Mouse (Mus musculus): Measurements from ENCODE around the gene Styx. TPM values are rescaled to one million over a fixed set of nuclear protein-coding genes. Genes with fewer than 3 reads are reported as not detected.

Gene Styx
- polyA plus RNA-seq, 1 experiment from 2014 or later: 61.4 TPM

GRCm38 (mm10) chr14:45317921-45318411 is 32.9 kb upstream of the Styx start:
- peak overlapping the region; percentile 93 for H3K27ac ChIP-seq (ENCODE audit: low read depth)
- no peaks in the 10 kb centered on the region for H3K36me3 ChIP-seq (ENCODE audit: control insufficient read depth, insufficient read depth, low read length)
- peak overlapping the region; percentile 82 for H3K4me2 ChIP-seq (ENCODE audit: low read length)
- ATAC-seq (replicated peaks; ENCODE audit: low FRiP score, low TSS enrichment, low read depth) (peak; percentile 6), DNase-seq (ENCODE audit: low spot score) (peak; percentile 81)
- peak overlapping the region; percentile 93 for H3K4me3 ChIP-seq (ENCODE audit: low read depth, low read length)
- WGBS: under 1% methylated on average over 38 of the region's 38 CpGs
- H3K4me1 ChIP-seq (replicated peaks; ENCODE audit: control insufficient read depth, insufficient read depth, low read length): peaks cover 9% of the 10 kb centered on the region
- peak overlapping the region; percentile 81 for H3K9ac ChIP-seq (ENCODE audit: low read length)
- no peaks in the 10 kb centered on the region for H3K9me3 ChIP-seq (ENCODE audit: control insufficient read depth, low read length)
- no peaks in the 10 kb centered on the region for H3K27me3 ChIP-seq (replicated peaks; ENCODE audit: control insufficient read depth, insufficient read depth, low read length)

GRCm38 (mm10) chr14:45318426-45319236 is 32.3 kb upstream of the Styx start, which contains the start of gene Ero1l:
Ero1l (minus strand) TSS chr14:45318771.
- Histone ChIP-seq H3K36me3 (ENCODE audit: control insufficient read depth, insufficient read depth, low read length) (no peaks in the 10 kb centered on the region), H3K9ac (ENCODE audit: low read length) (peak within 1 kb of the TSS; percentile 81), H3K27me3 (replicated peaks; ENCODE audit: control insufficient read depth, insufficient read depth, low read length) (no peaks in the 10 kb centered on the region), H3K4me2 (ENCODE audit: low read length) (peak within 1 kb of the TSS; percentile 82), H3K9me3 (ENCODE audit: control insufficient read depth, low read length) (no peaks in the 10 kb centered on the region), H3K4me3 (ENCODE audit: low read depth, low read length) (peak within 1 kb of the TSS; percentile 93), H3K27ac (ENCODE audit: low read depth) (peak within 1 kb of the TSS; percentile 93), H3K4me1 (replicated peaks; ENCODE audit: control insufficient read depth, insufficient read depth, low read length) (peaks cover 9% of the 10 kb centered on the region)
- DNase-seq (ENCODE audit: low spot score) (peak; percentile 93), ATAC-seq (replicated peaks; ENCODE audit: low FRiP score, low TSS enrichment, low read depth) (peak; percentile 95)
- 2% methylated on average over 69 of the region's 74 CpGs for WGBS

- Histone ChIP-seq H3K27me3 (replicated peaks; ENCODE audit: control insufficient read depth, insufficient read depth, low read length) (no peaks in the 10 kb centered on the region), H3K36me3 (ENCODE audit: control insufficient read depth, insufficient read depth, low read length) (no peaks in the 10 kb centered on the region), H3K9ac (ENCODE audit: low read length) (no peak overlapping the region), H3K4me1 (replicated peaks; ENCODE audit: control insufficient read depth, insufficient read depth, low read length) (peaks cover 9% of the 10 kb centered on the region), H3K4me2 (ENCODE audit: low read length) (peak overlapping the region; percentile 65), H3K4me3 (ENCODE audit: low read depth, low read length) (peak overlapping the region; percentile 93; the same call in 1 of the 2 replicates), H3K9me3 (ENCODE audit: control insufficient read depth, low read length) (no peaks in the 10 kb centered on the region), H3K27ac (ENCODE audit: low read depth) (peak overlapping the region; percentile 93; the same call in 1 of the 2 replicates)
- WGBS: 59% methylated on average over 3 of the region's 3 CpGs
- DNase-seq (ENCODE audit: low spot score) (no peak), ATAC-seq (replicated peaks; ENCODE audit: low FRiP score, low TSS enrichment, low read depth) (no peak)
Observed at GRCm38 (mm10) chr14:45319237-45319610, 31.7 kb upstream of the Styx start.

GRCm38 (mm10) chr14:45320111-45320510 is 30.8 kb upstream of the Styx start:
- no peak for ATAC-seq (replicated peaks; ENCODE audit: low FRiP score, low TSS enrichment, low read depth)
- Histone ChIP-seq H3K36me3 (ENCODE audit: control insufficient read depth, insufficient read depth, low read length) (no peaks in the 10 kb centered on the region), H3K27ac (ENCODE audit: low read depth) (no peak overlapping the region), H3K9me3 (ENCODE audit: control insufficient read depth, low read length) (no peaks in the 10 kb centered on the region), H3K4me2 (ENCODE audit: low read length) (no peak overlapping the region), H3K9ac (ENCODE audit: low read length) (no peak overlapping the region), H3K27me3 (replicated peaks; ENCODE audit: control insufficient read depth, insufficient read depth, low read length) (no peaks in the 10 kb centered on the region), H3K4me1 (replicated peaks; ENCODE audit: control insufficient read depth, insufficient read depth, low read length) (peaks cover 9% of the 10 kb centered on the region), H3K4me3 (ENCODE audit: low read depth, low read length) (no peak overlapping the region)
- WGBS: 80% methylated on average over 4 of the region's 4 CpGs
- no peak for DNase-seq (ENCODE audit: low spot score)

GRCm38 (mm10) chr14:45321067-45321466 is 29.8 kb upstream of the Styx start:
- H3K36me3 ChIP-seq (ENCODE audit: control insufficient read depth, insufficient read depth, low read length): no peaks in the 10 kb centered on the region
- no peak for DNase-seq (ENCODE audit: low spot score)
- no peak for ATAC-seq (replicated peaks; ENCODE audit: low FRiP score, low TSS enrichment, low read depth)
- no peaks in the 10 kb centered on the region for H3K27me3 ChIP-seq (replicated peaks; ENCODE audit: control insufficient read depth, insufficient read depth, low read length)
- H3K4me3 ChIP-seq (ENCODE audit: low read depth, low read length): no peak overlapping the region
- H3K4me2 ChIP-seq (ENCODE audit: low read length): no peak overlapping the region
- peaks cover 9% of the 10 kb centered on the region; the same call in 1 of the 2 replicates for H3K4me1 ChIP-seq (replicated peaks; ENCODE audit: control insufficient read depth, insufficient read depth, low read length)
- 83% methylated on average over 3 of the region's 3 CpGs for WGBS
- no peak overlapping the region for H3K27ac ChIP-seq (ENCODE audit: low read depth)
- no peak overlapping the region for H3K9ac ChIP-seq (ENCODE audit: low read length)
- H3K9me3 ChIP-seq (ENCODE audit: control insufficient read depth, low read length): no peaks in the 10 kb centered on the region

GRCm38 (mm10) chr14:45321622-45322021 is 29.3 kb upstream of the Styx start:
- Histone ChIP-seq H3K4me1 (replicated peaks; ENCODE audit: control insufficient read depth, insufficient read depth, low read length) (peaks cover 6% of the 10 kb centered on the region; the same call in 1 of the 2 replicates), H3K27ac (ENCODE audit: low read depth) (no peak overlapping the region), H3K36me3 (ENCODE audit: control insufficient read depth, insufficient read depth, low read length) (no peaks in the 10 kb centered on the region), H3K4me2 (ENCODE audit: low read length) (no peak overlapping the region), H3K4me3 (ENCODE audit: low read depth, low read length) (no peak overlapping the region), H3K9ac (ENCODE audit: low read length) (no peak overlapping the region), H3K27me3 (replicated peaks; ENCODE audit: control insufficient read depth, insufficient read depth, low read length) (no peaks in the 10 kb centered on the region), H3K9me3 (ENCODE audit: control insufficient read depth, low read length) (no peaks in the 10 kb centered on the region)
- DNase-seq (ENCODE audit: low spot score) (no peak), ATAC-seq (replicated peaks; ENCODE audit: low FRiP score, low TSS enrichment, low read depth) (no peak)
- WGBS: 68% methylated on average over 5 of the region's 5 CpGs

- 90% methylated on average over 2 of the region's 2 CpGs for WGBS
- H3K27ac ChIP-seq (ENCODE audit: low read depth): no peak overlapping the region
- DNase-seq (ENCODE audit: low spot score) (no peak), ATAC-seq (replicated peaks; ENCODE audit: low FRiP score, low TSS enrichment, low read depth) (no peak)
- no peak overlapping the region for H3K4me3 ChIP-seq (ENCODE audit: low read depth, low read length)
- H3K9ac ChIP-seq (ENCODE audit: low read length): no peak overlapping the region
- no peaks in the 10 kb centered on the region for H3K36me3 ChIP-seq (ENCODE audit: control insufficient read depth, insufficient read depth, low read length)
- no peaks in the 10 kb centered on the region for H3K27me3 ChIP-seq (replicated peaks; ENCODE audit: control insufficient read depth, insufficient read depth, low read length)
- no peaks in the 10 kb centered on the region for H3K9me3 ChIP-seq (ENCODE audit: control insufficient read depth, low read length)
- H3K4me1 ChIP-seq (replicated peaks; ENCODE audit: control insufficient read depth, insufficient read depth, low read length): peaks cover under 1% of the 10 kb centered on the region; the same call in 1 of the 2 replicates
- H3K4me2 ChIP-seq (ENCODE audit: low read length): no peak overlapping the region
Observed at GRCm38 (mm10) chr14:45322450-45322849, 28.4 kb upstream of the Styx start.

- H3K4me1 ChIP-seq (replicated peaks; ENCODE audit: control insufficient read depth, insufficient read depth, low read length): no peaks in the 10 kb centered on the region
- H3K36me3 ChIP-seq (ENCODE audit: control insufficient read depth, insufficient read depth, low read length): no peaks in the 10 kb centered on the region
- H3K4me3 ChIP-seq (ENCODE audit: low read depth, low read length): no peak overlapping the region
- ATAC-seq (replicated peaks; ENCODE audit: low FRiP score, low TSS enrichment, low read depth): no peak
- no peak overlapping the region for H3K27ac ChIP-seq (ENCODE audit: low read depth)
- DNase-seq (ENCODE audit: low spot score): no peak
- 83% methylated on average over 3 of the region's 3 CpGs for WGBS
- H3K4me2 ChIP-seq (ENCODE audit: low read length): no peak overlapping the region
- no peaks in the 10 kb centered on the region for H3K27me3 ChIP-seq (replicated peaks; ENCODE audit: control insufficient read depth, insufficient read depth, low read length)
- no peaks in the 10 kb centered on the region for H3K9me3 ChIP-seq (ENCODE audit: control insufficient read depth, low read length)
- H3K9ac ChIP-seq (ENCODE audit: low read length): no peak overlapping the region
Observed at GRCm38 (mm10) chr14:45323320-45323719, 27.6 kb upstream of the Styx start.

GRCm38 (mm10) chr14:45325471-45325870 is 25.4 kb upstream of the Styx start:
- Histone ChIP-seq H3K4me2 (ENCODE audit: low read length) (no peak overlapping the region), H3K36me3 (ENCODE audit: control insufficient read depth, insufficient read depth, low read length) (no peaks in the 10 kb centered on the region), H3K27me3 (replicated peaks; ENCODE audit: control insufficient read depth, insufficient read depth, low read length) (no peaks in the 10 kb centered on the region), H3K27ac (ENCODE audit: low read depth) (no peak overlapping the region), H3K4me1 (replicated peaks; ENCODE audit: control insufficient read depth, insufficient read depth, low read length) (no peaks in the 10 kb centered on the region), H3K9me3 (ENCODE audit: control insufficient read depth, low read length) (no peaks in the 10 kb centered on the region), H3K9ac (ENCODE audit: low read length) (no peak overlapping the region), H3K4me3 (ENCODE audit: low read depth, low read length) (no peak overlapping the region)
- ATAC-seq (replicated peaks; ENCODE audit: low FRiP score, low TSS enrichment, low read depth): no peak
- DNase-seq (ENCODE audit: low spot score): no peak

All from intestine, embryonic 14.5 days (tissue).